Mouse (Mus musculus): ENCODE data around the gene Heatr4. TPM values are rescaled to one million over a fixed set of nuclear protein-coding genes. Genes with fewer than 3 reads are reported as not detected.
"Not testable (repeated sequence)": the region's sequence is repeated elsewhere in the genome, so short reads cannot be mapped to it uniquely, and the experiment has no call there.

Gene Heatr4
- total and polyA plus RNA-seq, 3 experiments: 0.03 TPM; not detected in 2

GRCm38 (mm10) chr12:84034108-84034507 lies 49.5 kb upstream of the Heatr4 start:
- Histone ChIP-seq H3K27ac (ENCODE audit: control insufficient read depth, low read depth, low read length) (peak overlapping the region; percentile 65), H3K4me1 (ENCODE audit: control insufficient read depth in 1 of 2, insufficient read depth in 2 of 2, low read length in 2 of 2) (peaks cover 11 to 20% of the 10 kb centered on the region in 2 experiments), H3K79me2 (ENCODE audit: control insufficient read depth, insufficient read depth, low read length, poor library complexity) (no peaks in the 10 kb centered on the region), H3K27me3 (ENCODE audit: control insufficient read depth in 1 of 2, insufficient read depth in 2 of 2, low read length in 2 of 2) (no peaks in the 10 kb centered on the region), H3K36me3 (ENCODE audit: control insufficient read depth in 1 of 2, insufficient read depth in 2 of 2, low read length in 2 of 2) (peaks cover 0 to 21% of the 10 kb centered on the region in 2 experiments; a peak in 2 of 4 replicates), H3K4me3 (ENCODE audit: control insufficient read depth in 1 of 2, insufficient read depth in 1 of 2, low read depth in 2 of 2, low read length in 2 of 2) (no peak overlapping the region), H3K9me3 (replicated peaks; ENCODE audit: insufficient read depth, low read length) (no peaks in the 10 kb centered on the region), H3K9ac (ENCODE audit: control insufficient read depth, low read depth, low read length, poor library complexity, severe bottlenecking) (no peak overlapping the region)
- TF ChIP-seq NRF1 (IDR thresholded peaks at IDR 0.05; ENCODE audit: insufficient read depth, low read depth, low read length, poor library complexity, severe bottlenecking) (no peak), RCOR1 (IDR thresholded peaks at IDR 0.05; ENCODE audit: low read depth, low read length) (peak; percentile 80; the same call in 1 of the 2 replicates), ETS1 (IDR thresholded peaks at IDR 0.05; ENCODE audit: low read depth, low read length) (peak; percentile 90), ELF1 (IDR thresholded peaks at IDR 0.05; ENCODE audit: low read depth, low read length) (peak; percentile 24; the same call in 1 of the 2 replicates), BHLHE40 (IDR thresholded peaks at IDR 0.05; ENCODE audit: borderline replicate concordance, low read depth, low read length) (peak; percentile 46; the same call in 1 of the 2 replicates), CHD2 (IDR thresholded peaks at IDR 0.05; ENCODE audit: low read length) (no peak), POLR2AphosphoS2 (IDR thresholded peaks at IDR 0.05; ENCODE audit: low read length) (no peak), KAT2A (conservative IDR thresholded peaks at IDR 0.05; ENCODE audit: low read depth, low read length) (no peak), CHD1 (IDR thresholded peaks at IDR 0.05; ENCODE audit: low read depth, low read length) (no peak), HCFC1 (IDR thresholded peaks at IDR 0.05; ENCODE audit: low read depth, low read length) (0 out of 2 replicates have a peak, but pooled peaks have one; percentile 25), TAL1 (IDR thresholded peaks at IDR 0.05; ENCODE audit: low read length) (peak; percentile 52), GATA1 (IDR thresholded peaks at IDR 0.05; ENCODE audit: low read depth, low read length) (peak; percentile 87), NELFE (IDR thresholded peaks at IDR 0.05; ENCODE audit: low read depth, low read length) (no peak; the same call in 1 of the 2 replicates), MXI1 (IDR thresholded peaks at IDR 0.05; ENCODE audit: low read depth, low read length) (peak; percentile 35; the same call in 1 of the 2 replicates), TCF12 (IDR thresholded peaks at IDR 0.05; ENCODE audit: low read depth, low read length) (peak; percentile 90), ZKSCAN1 (IDR thresholded peaks at IDR 0.05; ENCODE audit: low read depth, low read length) (0 out of 2 replicates have a peak, but pooled peaks have one; percentile 30), MYB (IDR thresholded peaks at IDR 0.05; ENCODE audit: low read depth, low read length) (no peak), MEF2A (IDR thresholded peaks at IDR 0.05; ENCODE audit: extremely low read depth, insufficient replicate concordance, low read depth, low read length, poor library complexity, severe bottlenecking) (no peak), MAX (IDR thresholded peaks at IDR 0.05; ENCODE audit: low read length) (peak; percentile 39; the same call in 1 of the 2 replicates), POLR2AphosphoS5 (IDR thresholded peaks at IDR 0.05; ENCODE audit: borderline replicate concordance, low read depth, low read length) (no peak), TBP (IDR thresholded peaks at IDR 0.05; ENCODE audit: low read depth, low read length) (no peak), EP300 (IDR thresholded peaks at IDR 0.05; ENCODE audit: low read depth in 1 of 2, low read length in 2 of 2) (peak; percentile 83 to 87), SIN3A (IDR thresholded peaks at IDR 0.05; ENCODE audit: low read length) (peak; percentile 74; the same call in 1 of the 2 replicates), MYC (IDR thresholded peaks at IDR 0.05; ENCODE audit: low read depth, low read length) (no peak), ZMIZ1 (IDR thresholded peaks at IDR 0.05; ENCODE audit: low read depth, low read length) (no peak), UBTF (IDR thresholded peaks at IDR 0.05; ENCODE audit: borderline replicate concordance, insufficient read depth, low read depth, low read length) (no peak), CTCF (IDR thresholded peaks at IDR 0.05 in 2 of 3, conservative IDR thresholded peaks at IDR 0.05 in 1 of 3; ENCODE audit: control insufficient read depth in 1 of 3, insufficient read depth in 1 of 3, low read depth in 2 of 3, low read length in 3 of 3, poor library complexity in 1 of 3, severe bottlenecking in 1 of 3) (no peak), RAD21 (IDR thresholded peaks at IDR 0.05; ENCODE audit: low read depth, low read length) (no peak), ZNF384 (IDR thresholded peaks at IDR 0.05; ENCODE audit: low read depth, low read length) (peak; percentile 97)
- DNase-seq (ENCODE audit: low read depth, low spot score): peak; percentile 61

- H3K79me2 ChIP-seq (ENCODE audit: control insufficient read depth, insufficient read depth, low read length, poor library complexity); H3K9me3 ChIP-seq (replicated peaks; ENCODE audit: insufficient read depth, low read length); H3K27me3 ChIP-seq (ENCODE audit: control insufficient read depth in 1 of 2, insufficient read depth in 2 of 2, low read length in 2 of 2); DNase-seq (ENCODE audit: low read depth, low spot score); H3K9ac ChIP-seq (ENCODE audit: control insufficient read depth, low read depth, low read length, poor library complexity, severe bottlenecking); H3K4me3 ChIP-seq (ENCODE audit: control insufficient read depth in 1 of 2, insufficient read depth in 1 of 2, low read depth in 2 of 2, low read length in 2 of 2): not testable (repeated sequence)
- Histone ChIP-seq H3K36me3 (ENCODE audit: control insufficient read depth in 1 of 2, insufficient read depth in 2 of 2, low read length in 2 of 2) (peaks cover 0 to 21% of the 10 kb centered on the region in 2 experiments; a peak in 2 of 4 replicates), H3K4me1 (ENCODE audit: control insufficient read depth in 1 of 2, insufficient read depth in 2 of 2, low read length in 2 of 2) (peaks cover 11 to 20% of the 10 kb centered on the region in 2 experiments), H3K27ac (ENCODE audit: control insufficient read depth, low read depth, low read length) (peak overlapping the region; percentile 65)
Measured at GRCm38 (mm10) chr12:84033302-84033701, 48.6 kb upstream of the Heatr4 start.

Data from MEL (cell line).